Mouse (Mus musculus): ENCODE results near the gene Gucd1. TPM values are rescaled to one million over a fixed set of nuclear protein-coding genes. Genes with fewer than 3 reads are reported as not detected.
"Not testable (repeated sequence)": the region's sequence is repeated elsewhere in the genome, so short reads cannot be mapped to it uniquely, and the experiment has no call there.

Gene Gucd1
- polyA plus RNA-seq, 1 experiment from 2014 or later: 80.9 TPM

- H3K9ac ChIP-seq (ENCODE audit: low read depth, low read length): no peak overlapping the region
- H3K4me3 ChIP-seq (ENCODE audit: low read depth, low read length): no peak overlapping the region
- H3K27ac ChIP-seq (ENCODE audit: low read depth, low read length): no peak overlapping the region
- no peak for ATAC-seq
- no peak for TF ChIP-seq CTCF (IDR thresholded peaks at IDR 0.05; ENCODE audit: low read depth)
- H3K27me3 ChIP-seq (replicated peaks; ENCODE audit: control insufficient read depth, insufficient read depth, low read length): no peaks in the 10 kb centered on the region
- WGBS: 60% methylated on average over 4 of the region's 4 CpGs
- no peaks in the 10 kb centered on the region for H3K9me3 ChIP-seq (ENCODE audit: control insufficient read depth)
- H3K36me3 ChIP-seq (ENCODE audit: control insufficient read depth, insufficient read depth): no peaks in the 10 kb centered on the region
- H3K4me2 ChIP-seq (replicated peaks; ENCODE audit: low read depth): no peak overlapping the region
- no peaks in the 10 kb centered on the region for H3K4me1 ChIP-seq (replicated peaks; ENCODE audit: control insufficient read depth, insufficient read depth, low read length)
Observed at GRCm38 (mm10) chr10:75355341-75355740, 162.4 kb downstream of the Gucd1 start.

GRCm38 (mm10) chr10:75353838-75354241 lies 163.9 kb downstream of the Gucd1 start:
- H3K36me3 ChIP-seq (ENCODE audit: control insufficient read depth, insufficient read depth); H3K4me1 ChIP-seq (replicated peaks; ENCODE audit: control insufficient read depth, insufficient read depth, low read length); H3K9ac ChIP-seq (ENCODE audit: low read depth, low read length); H3K4me3 ChIP-seq (ENCODE audit: low read depth, low read length); H3K27me3 ChIP-seq (replicated peaks; ENCODE audit: control insufficient read depth, insufficient read depth, low read length); ATAC-seq; H3K4me2 ChIP-seq (replicated peaks; ENCODE audit: low read depth); H3K27ac ChIP-seq (ENCODE audit: low read depth, low read length); H3K9me3 ChIP-seq (ENCODE audit: control insufficient read depth): not testable (repeated sequence)
- WGBS: 58% methylated on average over 7 of the region's 9 CpGs

- Histone ChIP-seq H3K4me1 (replicated peaks; ENCODE audit: control insufficient read depth, insufficient read depth, low read length) (no peaks in the 10 kb centered on the region), H3K9ac (ENCODE audit: low read depth, low read length) (no peak overlapping the region), H3K27ac (ENCODE audit: low read depth, low read length) (no peak overlapping the region), H3K36me3 (ENCODE audit: control insufficient read depth, insufficient read depth) (no peaks in the 10 kb centered on the region), H3K27me3 (replicated peaks; ENCODE audit: control insufficient read depth, insufficient read depth, low read length) (no peaks in the 10 kb centered on the region), H3K4me3 (ENCODE audit: low read depth, low read length) (no peak overlapping the region), H3K9me3 (ENCODE audit: control insufficient read depth) (no peaks in the 10 kb centered on the region), H3K4me2 (replicated peaks; ENCODE audit: low read depth) (no peak overlapping the region)
- ATAC-seq: no peak
- no peak for TF ChIP-seq CTCF (IDR thresholded peaks at IDR 0.05; ENCODE audit: low read depth)
- 96% methylated on average over 12 of the region's 12 CpGs for WGBS
Observed at GRCm38 (mm10) chr10:75352541-75352940, 165.2 kb downstream of the Gucd1 start.

GRCm38 (mm10) chr10:75350564-75350963 lies 167.2 kb downstream of the Gucd1 start:
- no peaks in the 10 kb centered on the region for H3K27me3 ChIP-seq (replicated peaks; ENCODE audit: control insufficient read depth, insufficient read depth, low read length)
- H3K4me3 ChIP-seq (ENCODE audit: low read depth, low read length): no peak overlapping the region
- no peak for TF ChIP-seq CTCF (IDR thresholded peaks at IDR 0.05; ENCODE audit: low read depth)
- no peaks in the 10 kb centered on the region for H3K36me3 ChIP-seq (ENCODE audit: control insufficient read depth, insufficient read depth)
- H3K9me3 ChIP-seq (ENCODE audit: control insufficient read depth): no peaks in the 10 kb centered on the region
- no peak overlapping the region for H3K27ac ChIP-seq (ENCODE audit: low read depth, low read length)
- no peaks in the 10 kb centered on the region for H3K4me1 ChIP-seq (replicated peaks; ENCODE audit: control insufficient read depth, insufficient read depth, low read length)
- H3K4me2 ChIP-seq (replicated peaks; ENCODE audit: low read depth): no peak overlapping the region
- WGBS: 78% methylated on average over 5 of the region's 5 CpGs
- ATAC-seq: no peak
- H3K9ac ChIP-seq (ENCODE audit: low read depth, low read length): no peak overlapping the region

- TF ChIP-seq CTCF (IDR thresholded peaks at IDR 0.05; ENCODE audit: low read depth): no peak
- Histone ChIP-seq H3K9me3 (ENCODE audit: control insufficient read depth) (no peaks in the 10 kb centered on the region), H3K4me3 (ENCODE audit: low read depth, low read length) (no peak overlapping the region), H3K27ac (ENCODE audit: low read depth, low read length) (no peak overlapping the region), H3K4me2 (replicated peaks; ENCODE audit: low read depth) (no peak overlapping the region), H3K9ac (ENCODE audit: low read depth, low read length) (no peak overlapping the region), H3K4me1 (replicated peaks; ENCODE audit: control insufficient read depth, insufficient read depth, low read length) (no peaks in the 10 kb centered on the region), H3K36me3 (ENCODE audit: control insufficient read depth, insufficient read depth) (no peaks in the 10 kb centered on the region), H3K27me3 (replicated peaks; ENCODE audit: control insufficient read depth, insufficient read depth, low read length) (0 out of 2 replicates have a peak, but pooled peaks cover 5% of the 10 kb centered on the region)
- ATAC-seq: no peak
- WGBS: 49% methylated on average over 2 of the region's 2 CpGs
Observed at GRCm38 (mm10) chr10:75345265-75345664, 172.5 kb downstream of the Gucd1 start.

GRCm38 (mm10) chr10:75344563-75344962 lies 173.2 kb downstream of the Gucd1 start:
- H3K4me1 ChIP-seq (replicated peaks; ENCODE audit: control insufficient read depth, insufficient read depth, low read length); H3K4me2 ChIP-seq (replicated peaks; ENCODE audit: low read depth); H3K36me3 ChIP-seq (ENCODE audit: control insufficient read depth, insufficient read depth); H3K27ac ChIP-seq (ENCODE audit: low read depth, low read length); H3K4me3 ChIP-seq (ENCODE audit: low read depth, low read length); H3K9me3 ChIP-seq (ENCODE audit: control insufficient read depth); H3K27me3 ChIP-seq (replicated peaks; ENCODE audit: control insufficient read depth, insufficient read depth, low read length); H3K9ac ChIP-seq (ENCODE audit: low read depth, low read length); ATAC-seq: not testable (repeated sequence)
- WGBS: 52% methylated on average over 1 of the region's 1 CpGs

GRCm38 (mm10) chr10:75341936-75342335 lies 175.8 kb downstream of the Gucd1 start:
- 29% methylated on average over 8 of the region's 8 CpGs for WGBS
- Histone ChIP-seq H3K9ac (ENCODE audit: low read depth, low read length) (no peak overlapping the region), H3K4me3 (ENCODE audit: low read depth, low read length) (no peak overlapping the region), H3K4me2 (replicated peaks; ENCODE audit: low read depth) (no peak overlapping the region), H3K27ac (ENCODE audit: low read depth, low read length) (no peak overlapping the region), H3K27me3 (replicated peaks; ENCODE audit: control insufficient read depth, insufficient read depth, low read length) (0 out of 2 replicates have a peak, but pooled peaks cover 5% of the 10 kb centered on the region), H3K9me3 (ENCODE audit: control insufficient read depth) (no peaks in the 10 kb centered on the region), H3K36me3 (ENCODE audit: control insufficient read depth, insufficient read depth) (no peaks in the 10 kb centered on the region), H3K4me1 (replicated peaks; ENCODE audit: control insufficient read depth, insufficient read depth, low read length) (no peaks in the 10 kb centered on the region)
- ATAC-seq: no peak
- TF ChIP-seq CTCF (IDR thresholded peaks at IDR 0.05; ENCODE audit: low read depth): no peak
